Mouse (Mus musculus) adrenal gland, adult 2 months (tissue): ENCODE measurements at regions not wholly inside any gene's neighbourhood (a gene's known extent, or its start where the extent isn't known, plus 50 kb on each side); places are given as distances from the start of the nearest gene placed in this dataset.
A peak's percentile ranks its signal among the peaks of the same experiment; 100 is the strongest.

Source experiments
- DNase-seq: peaks from one replicate; pipeline ENCODE4 v3.0.0; 2021
- microRNA-seq, 2 experiments: library from miRNA; unstranded; fragments of <30 nt; microRNA quantifications; one replicate each; pipeline ENCODE4 v1.2.0; 2021

DNA sequence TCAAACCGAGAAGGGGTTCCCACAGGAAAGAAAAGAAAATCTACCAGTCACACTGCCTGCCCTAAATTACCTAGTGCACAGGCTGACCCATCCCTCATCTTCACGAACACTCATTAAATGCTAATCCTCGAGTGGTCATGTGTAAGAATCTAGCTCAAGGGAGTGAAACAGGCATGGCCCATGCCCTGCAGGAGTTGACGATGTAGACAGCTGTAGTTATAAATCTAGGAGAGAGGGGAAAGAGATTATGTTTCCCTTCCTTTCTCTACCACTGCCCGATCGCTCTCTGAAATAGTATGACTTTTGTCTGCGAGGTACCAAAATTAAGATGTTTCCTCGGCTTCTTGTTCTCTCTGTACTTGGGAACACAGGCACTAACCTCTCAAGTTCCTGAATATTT is 249.2 kb downstream of the Epha4 start:
- DNase-seq = no peak

DNA sequence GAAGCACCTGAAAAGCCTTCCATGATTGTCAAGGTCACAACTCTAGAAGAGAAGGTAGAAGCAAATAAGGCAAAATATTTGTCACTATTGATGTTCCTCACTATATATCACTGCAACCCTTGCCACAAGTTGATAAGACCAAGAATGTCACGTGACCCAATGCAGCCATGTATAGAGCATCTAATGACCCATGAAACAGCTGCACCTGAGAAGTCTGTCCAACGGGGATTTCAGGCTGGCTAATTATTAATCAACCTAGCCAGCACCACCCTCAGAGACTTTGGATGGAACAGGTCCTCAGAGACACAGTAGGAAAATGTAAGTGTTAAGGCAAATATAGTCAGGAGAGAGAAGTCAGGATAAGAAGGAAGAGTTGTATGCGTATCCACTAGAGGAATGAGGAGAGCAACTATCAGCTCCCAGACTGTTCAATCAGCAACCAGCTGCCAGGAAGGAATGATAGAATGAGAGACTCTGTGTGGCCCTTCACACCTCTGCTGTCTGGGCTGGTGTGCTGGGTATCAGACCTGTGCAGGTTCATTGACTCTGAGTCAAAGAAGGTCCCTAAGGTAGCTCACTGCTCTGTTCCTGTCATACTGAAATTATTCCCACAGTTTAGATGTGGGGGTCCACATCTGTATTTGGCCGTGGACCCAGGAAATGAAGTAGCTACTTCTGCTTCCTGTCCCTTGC is 247.4 kb downstream of the Epha4 start:
- no peak for DNase-seq

GRCm38 (mm10) chr1:77275297-77275696 is 239.6 kb downstream of the Epha4 start:
- DNase-seq = no peak

- DNase-seq = peak; percentile 7
These were observed 235.3 kb downstream of the Epha4 start for GRCm38 (mm10) chr1:77279566-77279965.

GRCm38 (mm10) chr1:77280373-77281038 is 234.4 kb downstream of the Epha4 start:
- no peak for DNase-seq

GRCm38 (mm10) chr1:77281741-77282140 is 233.1 kb downstream of the Epha4 start:
- DNase-seq = no peak

GRCm38 (mm10) chr1:77298713-77299132 is 216.2 kb downstream of the Epha4 start:
- DNase-seq = no peak

DNA sequence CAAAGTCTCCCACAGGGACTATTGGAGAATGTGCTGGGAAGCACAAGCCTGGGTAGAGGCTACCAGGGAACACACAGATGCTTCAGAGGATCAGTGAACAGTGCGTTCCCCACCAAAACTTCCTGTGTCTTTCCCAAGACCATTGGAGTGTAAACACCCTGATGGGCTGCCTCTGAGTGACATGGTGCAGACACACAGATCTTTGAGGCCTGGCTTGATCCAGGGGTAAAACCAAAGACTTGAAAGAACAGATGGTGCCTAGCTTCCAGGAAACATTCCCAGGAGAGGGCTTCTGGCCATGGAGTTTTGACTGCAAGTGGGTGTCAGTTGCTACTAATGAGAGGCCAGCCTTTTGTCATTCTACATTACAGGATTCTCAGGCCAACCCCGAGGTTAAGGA is 214.1 kb downstream of the Epha4 start:
- no peak for DNase-seq

GRCm38 (mm10) chr1:77304770-77305169 is 210.1 kb downstream of the Epha4 start:
- no peak for DNase-seq

GRCm38 (mm10) chr1:77307745-77308144 is 207.1 kb downstream of the Epha4 start:
- no peak for DNase-seq

GRCm38 (mm10) chr1:77313119-77313518 is 201.8 kb downstream of the Epha4 start:
- no peak for DNase-seq

DNA sequence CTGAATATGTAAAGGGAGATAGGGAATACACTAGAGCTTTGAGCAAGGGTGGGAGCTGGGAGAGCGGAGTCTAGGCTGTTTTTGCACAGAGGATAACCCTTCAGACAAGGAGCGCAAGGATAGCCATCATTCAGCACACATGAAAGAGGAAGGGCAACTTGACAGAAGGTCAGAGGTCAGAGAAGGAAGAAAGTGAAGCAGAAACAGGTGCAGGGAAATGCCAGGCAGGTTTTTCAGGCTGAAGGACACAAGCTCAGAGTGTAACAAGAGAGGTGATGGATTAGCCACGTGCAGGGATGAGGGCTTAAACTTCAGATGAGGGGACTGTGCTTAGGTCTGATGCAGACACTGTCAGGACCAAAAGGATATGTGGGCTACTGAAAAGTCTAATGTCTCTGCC is 199.5 kb downstream of the Epha4 start:
- no peak for DNase-seq

DNA sequence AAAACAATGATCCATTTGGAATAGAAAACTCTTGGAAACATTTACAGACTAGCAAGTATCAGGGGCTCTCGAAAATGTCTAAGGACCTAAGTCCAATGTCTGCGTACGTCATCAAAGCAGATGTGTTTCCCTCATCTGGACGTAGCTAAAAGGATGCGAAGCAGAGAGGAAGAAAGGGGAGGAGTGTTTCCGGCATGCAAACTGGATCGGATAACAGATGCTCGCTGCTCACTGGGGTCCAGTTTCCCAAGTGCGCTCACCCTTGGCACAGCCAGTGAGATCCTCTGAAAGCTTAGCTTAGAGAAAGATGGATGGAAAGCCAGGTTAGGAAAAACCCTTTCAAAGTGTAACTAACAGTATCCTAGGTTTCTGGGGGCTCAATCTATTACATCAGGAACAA is 198.7 kb downstream of the Epha4 start:
- no peak for DNase-seq

Small RNA genes lying in the stretch of these regions (microRNA-seq; reads per million reads assigned to microRNA genes)
- gene Mir6343 = 0 reads per million in 2 experiments
